Mouse (Mus musculus): ENCODE measurements around the gene Hddc3.

DNA sequence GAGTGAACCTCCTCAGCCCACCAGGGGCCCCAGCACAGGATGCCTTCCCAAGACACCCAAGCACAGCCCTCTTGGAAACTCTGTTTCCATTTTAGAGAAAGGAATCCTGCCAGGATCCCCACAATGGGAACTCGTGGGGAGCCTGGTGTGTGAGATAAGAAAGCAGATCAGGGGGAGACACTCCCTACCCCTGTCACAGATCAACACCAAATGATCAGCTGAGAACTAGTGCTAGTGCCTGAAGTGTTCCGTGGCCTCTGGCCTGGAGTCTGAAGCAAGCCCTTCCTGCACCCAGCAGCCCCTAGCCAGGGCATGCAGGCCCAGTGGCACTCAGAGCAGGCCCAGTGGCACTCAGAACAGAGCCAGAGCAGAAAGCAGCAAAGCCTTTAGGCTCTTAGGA is 7.9 kb downstream of the Hddc3 start:
- TF ChIP-seq CTCF (IDR thresholded peaks at IDR 0.05; ENCODE audit: low read depth) (no peak), EP300 (IDR thresholded peaks at IDR 0.05; ENCODE audit: low read depth) (no peak; the same call in 1 of the 2 replicates)

Measured in liver, embryonic 14.5 days (tissue).